Comparison of ENCODE assay signal across 7 mouse cellular contexts in genomic region chr8:70607898-70608748, GRCm38 (mm10). TPM values are rescaled to one million over a fixed set of nuclear protein-coding genes. Genes with fewer than 3 reads are reported as not detected.
A peak's percentile ranks its signal among the peaks of the same experiment; 100 is the strongest.
DNase-seq lines count a peak whose midpoint lies in the region; ATAC-seq and TF ChIP-seq lines count a peak whose summit lies in the region.

No protein-coding gene starts in this region.

- DNase-seq in ES-E14 (ENCODE audit: low read depth, low spot score): no peak
- peak; percentile 78 for DNase-seq in kidney, postnatal 10 days
- peak; percentile 54 for DNase-seq in lung, postnatal 14 days
- peak; percentile 64 for DNase-seq in splenic B cell, adult 2 months (ENCODE audit: low read depth, low spot score)

- no peak for TF ChIP-seq POLR2A in cortical plate, adult 2 months (IDR thresholded peaks at IDR 0.05; ENCODE audit: extremely low read depth, insufficient read depth, low read length)

- 2% methylated on average over 71 of the region's 84 CpGs for WGBS in heart, embryonic 13.5 days

- peaks cover 0 to 24% of the 10 kb centered on the region in 2 experiments; a peak in 2 of 4 replicates for H3K4me1 ChIP-seq in ES-E14 (ENCODE audit: control insufficient read depth in 2 of 2, insufficient read depth in 2 of 2, low read length in 2 of 2, poor library complexity in 1 of 2)
- H3K4me1 ChIP-seq in cortical plate, adult 2 months (ENCODE audit: control insufficient read depth, insufficient read depth, low read length): peaks cover 6% of the 10 kb centered on the region
- peaks cover 46% of the 10 kb centered on the region for H3K4me1 ChIP-seq in heart, embryonic 13.5 days

- H3K4me3 ChIP-seq in C2C12 (ENCODE audit: insufficient read depth, poor library complexity, severe bottlenecking) (peak overlapping the region; percentile 61), ES-E14 (ENCODE audit: insufficient read depth in 1 of 2, low read depth in 1 of 2, low read length in 2 of 2, poor library complexity in 1 of 2, severe bottlenecking in 1 of 2) (peak overlapping the region; percentile 78 to 99)
- peak overlapping the region; percentile 92 for H3K4me3 ChIP-seq in cortical plate, adult 2 months (ENCODE audit: insufficient read depth, low read length)
- H3K4me3 ChIP-seq in heart, embryonic 13.5 days: peak overlapping the region; percentile 87

- H3K79me3 ChIP-seq in C2C12 (ENCODE audit: low read depth): peaks cover 17% of the 10 kb centered on the region

- no peak for ATAC-seq in heart, embryonic 13.5 days (ENCODE audit: extremely low read depth, insufficient number of reproducible peaks, low FRiP score, low TSS enrichment)

- no peaks in the 10 kb centered on the region for H3K9me3 ChIP-seq in ES-E14 (ENCODE audit: control insufficient read depth, insufficient read depth, low read depth, low read length)
- H3K9me3 ChIP-seq in heart, embryonic 13.5 days: no peaks in the 10 kb centered on the region

- H3K36me3 ChIP-seq in C2C12 (ENCODE audit: control insufficient read depth, insufficient read depth) (peaks cover under 1% of the 10 kb centered on the region), ES-E14 (ENCODE audit: control insufficient read depth, insufficient read depth, low read length, poor library complexity, severe bottlenecking) (no peaks in the 10 kb centered on the region)
- H3K36me3 ChIP-seq in heart, embryonic 13.5 days: peaks cover 6% of the 10 kb centered on the region
- no peaks in the 10 kb centered on the region for H3K36me3 ChIP-seq in splenic B cell, adult 2 months (ENCODE audit: control insufficient read depth, insufficient read depth, low read length, poor library complexity, severe bottlenecking)

- H3K27me3 ChIP-seq in C2C12 (ENCODE audit: control insufficient read depth, insufficient read depth, insufficient read length): no peaks in the 10 kb centered on the region
- H3K27me3 ChIP-seq in heart, embryonic 13.5 days (replicated peaks): no peaks in the 10 kb centered on the region
- no peaks in the 10 kb centered on the region for H3K27me3 ChIP-seq in splenic B cell, adult 2 months (ENCODE audit: control insufficient read depth, insufficient read depth, low read length, poor library complexity, severe bottlenecking)

- in situ Hi-C loops in ES-E14 (cut with MboI; ENCODE audit: low sequenced_read_pairs in 2 of 2, unreplicated experiment in 2 of 2): no loop called here

- peak overlapping the region; percentile 88 for H3K27ac ChIP-seq in ES-E14 (ENCODE audit: insufficient read depth, low read depth, low read length, poor library complexity, severe bottlenecking)
- H3K27ac ChIP-seq in cortical plate, adult 2 months (ENCODE audit: insufficient read depth, low read length): peak overlapping the region; percentile 99
- peak overlapping the region; percentile 99 for H3K27ac ChIP-seq in heart, embryonic 13.5 days (replicated peaks)

- H3ac ChIP-seq in C2C12 (ENCODE audit: control insufficient read depth, insufficient read length, low read depth): peak overlapping the region; percentile 100

- no peak for TF ChIP-seq CTCF in C2C12 (IDR thresholded peaks at IDR 0.05; ENCODE audit: control insufficient read depth, insufficient read depth, insufficient read length)
- no peak for TF ChIP-seq CTCF in cortical plate, adult 2 months (IDR thresholded peaks at IDR 0.05; ENCODE audit: extremely low read depth, insufficient read depth, low read length)

- H3K79me2 ChIP-seq in C2C12 (ENCODE audit: control insufficient read depth, insufficient read depth): peaks cover 44% of the 10 kb centered on the region

- peak overlapping the region; percentile 99 for H3K4me2 ChIP-seq in heart, embryonic 13.5 days

- peak overlapping the region; percentile 99 for H3K9ac ChIP-seq in ES-E14 (ENCODE audit: insufficient read depth, low read depth, low read length, poor library complexity, severe bottlenecking)
- peak overlapping the region; percentile 96 for H3K9ac ChIP-seq in heart, embryonic 13.5 days

TF ChIP-seq in C2C12, 6 proteins besides CTCF, POLR2A, EP300 and RAD21:
- TF ChIP-seq MAX (IDR thresholded peaks at IDR 0.05): peak; percentile 8
- no peak for TF ChIP-seq CEBPB (IDR thresholded peaks at IDR 0.05; ENCODE audit: low read depth)

TF ChIP-seq in ES-E14, 5 proteins besides CTCF, POLR2A, EP300 and RAD21:
- peak; percentile 47; the same call in 1 of the 2 replicates for TF ChIP-seq HCFC1 (IDR thresholded peaks at IDR 0.05; ENCODE audit: borderline replicate concordance, insufficient read depth, low read length)
- no peak for TF ChIP-seq MAFK (IDR thresholded peaks at IDR 0.05; ENCODE audit: insufficient read depth, low read depth, low read length)
- TF ChIP-seq ZC3H11A (IDR thresholded peaks at IDR 0.05; ENCODE audit: borderline replicate concordance, low read depth, low read length): 0 out of 2 replicates have a peak, but pooled peaks have one; percentile 11
- peak; percentile 95 for TF ChIP-seq CHD2 (IDR thresholded peaks at IDR 0.05; ENCODE audit: low read depth, low read length)
- TF ChIP-seq ZNF384 (IDR thresholded peaks at IDR 0.05; ENCODE audit: low read depth, low read length): no peak
TF ChIP-seq in ES-E14: peak in this region for 3.

RNA-seq across cellular contexts. Expression of gene Ssbp4, which starts 0.5 kb away (rescaled TPM):
- polyA plus RNA-seq in C2C12 (2012; fragmentation: generic; extraction: Trizol): 193 TPM
- 85.5 and 142 TPM in 2 replicates for total RNA-seq in ES-E14 (2012; rRNA removed)
- polyA plus RNA-seq in cortical plate, adult 2 months (2012; rRNA removed): 241 and 249 TPM in 2 replicates
- 63.3 and 70.9 TPM in 2 replicates for polyA plus RNA-seq in heart, embryonic 13.5 days (2015; fragmentation: Nextera tagmentation; extraction: Ambion mirVana)

RNA-seq across cellular contexts. Expression of gene Lrrc25, which starts 7.8 kb away (rescaled TPM):
- not detected for polyA plus RNA-seq in C2C12 (2012; fragmentation: generic; extraction: Trizol)
- 0.13 TPM in 1 of 2 replicates, not detected in the other for total RNA-seq in ES-E14 (2012; rRNA removed)
- 1.0 and 1.4 TPM in 2 replicates for polyA plus RNA-seq in cortical plate, adult 2 months (2012; rRNA removed)
- polyA plus RNA-seq in heart, embryonic 13.5 days (2015; fragmentation: Nextera tagmentation; extraction: Ambion mirVana): 1.5 and 2.7 TPM in 2 replicates

RNA-seq across cellular contexts. Expression of gene Isyna1, which starts 13.9 kb away (rescaled TPM):
- polyA plus RNA-seq in C2C12 (2012; fragmentation: generic; extraction: Trizol): 78.6 TPM
- total RNA-seq in ES-E14 (2012; rRNA removed): 161 and 250 TPM in 2 replicates
- polyA plus RNA-seq in cortical plate, adult 2 months (2012; rRNA removed): 71.1 and 77.2 TPM in 2 replicates
- 135 and 145 TPM in 2 replicates for polyA plus RNA-seq in heart, embryonic 13.5 days (2015; fragmentation: Nextera tagmentation; extraction: Ambion mirVana)

RNA-seq across cellular contexts. Expression of gene Gdf15, which starts 24.1 kb away (rescaled TPM):
- 20.9 TPM for polyA plus RNA-seq in C2C12 (2012; fragmentation: generic; extraction: Trizol)
- 7.0 and 18.8 TPM in 2 replicates for total RNA-seq in ES-E14 (2012; rRNA removed)
- 0.09 and 0.19 TPM in 2 replicates for polyA plus RNA-seq in cortical plate, adult 2 months (2012; rRNA removed)
- 0.86 and 1.2 TPM in 2 replicates for polyA plus RNA-seq in heart, embryonic 13.5 days (2015; fragmentation: Nextera tagmentation; extraction: Ambion mirVana)

RNA-seq across cellular contexts. Expression of gene Pgpep1, which starts 52.1 kb away (rescaled TPM):
- polyA plus RNA-seq in C2C12 (2012; fragmentation: generic; extraction: Trizol): 34.9 TPM
- total RNA-seq in ES-E14 (2012; rRNA removed): 15.5 and 21.4 TPM in 2 replicates
- polyA plus RNA-seq in cortical plate, adult 2 months (2012; rRNA removed): 18.1 and 19.7 TPM in 2 replicates
- polyA plus RNA-seq in heart, embryonic 13.5 days (2015; fragmentation: Nextera tagmentation; extraction: Ambion mirVana): 33.7 and 37.3 TPM in 2 replicates
